Mouse (Mus musculus) brown adipose tissue, adult 24 weeks (tissue): ENCODE data around the gene Prss28. TPM values are rescaled to one million over a fixed set of nuclear protein-coding genes. Genes with fewer than 3 reads are reported as not detected.

Experiments
- H3K27ac ChIP-seq: fragments of 200-500 bp; replicated peaks from 2 replicates; pipeline ENCODE4 v1.5.1; 2012; ENCODE audit warnings: low read depth, mild to moderate bottlenecking, low read length
- H3K4me1 ChIP-seq: fragments of 200-500 bp; 2 replicates; pipeline ENCODE4 v1.6.1; 2012; ENCODE audit warnings: low read length, mixed read lengths; ENCODE audit not compliant: control insufficient read depth, insufficient read depth, insufficient read length
- H3K4me3 ChIP-seq: fragments of 200-500 bp; 2 replicates; pipeline ENCODE4 v1.5.1; 2012; ENCODE audit warnings: low read depth, mild to moderate bottlenecking, low read length, moderate library complexity; ENCODE audit not compliant: insufficient read depth
- polyA plus RNA-seq: library from polyadenylated mRNA; stranded (reverse); fragments of >200 nt; gene quantifications from 2 replicates; pipeline ENCODE4 v1.2.4, GENCODE M21; 2012; ENCODE audit not compliant: missing spikeins, insufficient read depth, insufficient read length

Gene Prss28
- polyA plus RNA-seq, 1 experiment, result not detected

DNA sequence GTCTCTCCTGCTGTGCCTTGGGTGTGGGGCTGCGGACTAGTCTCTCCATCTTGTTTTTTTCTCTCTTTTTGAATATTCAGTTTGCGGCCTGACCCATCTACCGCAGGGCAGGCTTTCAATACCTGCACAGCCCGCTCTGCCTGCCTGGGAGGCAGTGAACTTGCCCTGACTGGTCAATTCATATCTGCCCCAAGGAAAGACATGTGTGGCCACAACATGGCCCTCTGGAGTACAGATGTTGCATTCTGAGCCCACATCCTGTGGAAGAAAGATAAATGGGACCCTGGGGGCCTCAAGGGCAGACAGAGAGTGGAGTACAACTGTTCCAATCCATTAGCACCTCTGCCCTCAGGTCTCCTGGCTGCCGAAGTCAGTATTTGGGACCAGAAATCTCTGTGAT, 10.4 kb upstream of the Prss28 start, which contains the start of gene Prss34:
Gene Prss34 (plus strand): TSS at position 301 of the 400 bp plus-strand sequence.
- no peaks in the 10 kb centered on the region for H3K4me1 ChIP-seq
- H3K4me3 ChIP-seq, result no peak within 1 kb of the TSS
- H3K27ac ChIP-seq, result no peak within 1 kb of the TSS

- Histone ChIP-seq H3K4me3 (no peak within 1 kb of the TSS), H3K4me1 (no peaks in the 10 kb centered on the region), H3K27ac (no peak within 1 kb of the TSS)
Observed at GRCm38 (mm10) chr17:25318354-25318753, 9.9 kb downstream of the Prss28 start, which contains the start of gene Prss29. Prss29 (plus strand) TSS chr17:25318654.

DNA sequence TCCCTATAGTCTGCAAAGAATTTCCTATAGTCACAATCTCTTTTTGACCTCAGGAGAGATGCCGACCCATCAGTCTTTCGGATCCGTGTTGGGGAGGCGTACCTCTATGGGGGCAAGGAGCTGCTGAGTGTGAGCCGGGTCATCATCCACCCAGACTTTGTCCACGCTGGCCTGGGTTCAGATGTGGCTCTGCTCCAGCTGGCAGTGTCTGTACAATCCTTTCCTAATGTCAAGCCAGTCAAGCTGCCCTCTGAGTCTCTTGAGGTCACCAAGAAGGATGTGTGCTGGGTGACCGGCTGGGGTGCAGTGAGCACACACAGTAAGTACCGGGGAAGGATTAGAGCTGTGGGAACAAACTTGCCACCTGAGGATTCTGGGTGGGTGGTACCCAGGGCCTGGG, 12.4 kb downstream of the Prss28 start:
- no peaks in the 10 kb centered on the region for H3K4me1 ChIP-seq
- no peak overlapping the region for H3K27ac ChIP-seq
- no peak overlapping the region for H3K4me3 ChIP-seq

- Histone ChIP-seq H3K4me3 (no peak overlapping the region), H3K4me1 (no peaks in the 10 kb centered on the region), H3K27ac (no peak overlapping the region)
Observed at GRCm38 (mm10) chr17:25322930-25323329, 14.5 kb downstream of the Prss28 start.

DNA sequence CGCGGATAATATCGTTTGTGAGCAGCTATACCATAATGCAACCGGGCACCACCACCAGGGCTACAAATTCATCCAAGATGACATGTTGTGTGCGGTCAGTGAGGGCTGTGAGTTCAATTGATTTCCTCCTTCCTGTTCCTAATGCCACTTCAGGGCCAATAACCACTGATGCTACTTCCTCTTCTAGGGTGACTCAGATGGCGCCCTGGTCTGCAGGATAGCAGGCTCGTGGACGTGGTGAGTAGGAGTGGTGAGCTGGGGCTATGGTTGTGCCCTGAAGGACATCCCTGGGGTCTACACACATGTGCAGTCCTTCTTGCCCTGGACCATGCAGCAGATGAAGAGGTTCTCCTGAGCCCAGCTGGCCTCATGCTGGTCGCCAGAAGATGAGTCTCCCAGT, 23.9 kb downstream of the Prss28 start:
- H3K27ac ChIP-seq, result no peak overlapping the region

DNA sequence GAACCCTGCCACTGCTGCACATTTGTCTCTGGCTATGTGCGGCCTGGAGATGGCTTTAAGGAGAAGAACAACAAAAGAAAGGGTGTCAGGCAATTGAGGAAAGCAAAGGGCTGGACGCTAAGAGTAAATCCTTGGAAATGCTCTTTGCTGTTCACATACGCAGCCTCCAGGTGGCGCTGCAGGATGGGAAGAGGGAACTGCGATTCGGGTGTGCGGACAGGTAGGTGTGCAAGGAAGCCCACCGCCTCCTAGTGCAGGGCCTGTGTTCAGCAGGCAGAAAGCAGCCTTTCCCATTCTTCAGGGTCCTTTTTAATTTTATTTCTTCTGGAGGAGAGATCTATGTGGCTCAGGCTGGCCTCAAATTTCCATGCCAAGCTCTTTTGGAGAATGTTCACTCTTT, 25.5 kb downstream of the Prss28 start:
- H3K4me3 ChIP-seq, result no peak overlapping the region
- no peaks in the 10 kb centered on the region for H3K4me1 ChIP-seq
- H3K27ac ChIP-seq, result no peak overlapping the region

More for the DNA sequence above, 23.9 kb downstream of the Prss28 start:
- Histone ChIP-seq H3K4me3 (no peak overlapping the region), H3K4me1 (no peaks in the 10 kb centered on the region)

DNA sequence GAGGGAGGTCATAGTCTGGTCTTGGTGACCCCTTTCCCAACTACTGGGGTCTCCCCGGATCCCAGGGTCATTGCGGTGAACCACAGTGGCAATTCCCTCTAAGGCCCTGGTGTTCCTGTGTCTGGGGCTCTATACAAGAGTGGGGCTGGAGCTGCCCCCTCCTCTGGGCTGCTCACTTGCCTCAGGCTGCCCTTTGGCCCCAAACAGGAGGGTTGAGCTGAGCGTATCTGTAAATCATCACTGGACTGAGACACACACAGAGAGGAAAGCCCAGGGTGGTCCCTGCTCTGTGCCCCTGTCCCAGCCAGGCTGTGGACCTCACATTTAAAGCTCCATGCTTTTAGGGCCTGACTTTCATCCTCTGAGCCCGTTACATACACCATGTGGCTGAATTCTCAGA, 29.8 kb downstream of the Prss28 start:
- Histone ChIP-seq H3K4me1 (no peaks in the 10 kb centered on the region), H3K4me3 (no peak overlapping the region), H3K27ac (no peak overlapping the region)

- Histone ChIP-seq H3K4me1 (no peaks in the 10 kb centered on the region), H3K4me3 (no peak overlapping the region), H3K27ac (no peak overlapping the region)
Observed at GRCm38 (mm10) chr17:25340003-25340402, 31.6 kb downstream of the Prss28 start.

GRCm38 (mm10) chr17:25341490-25341889, 33.0 kb downstream of the Prss28 start:
- no peak overlapping the region for H3K4me3 ChIP-seq
- no peak overlapping the region for H3K27ac ChIP-seq
- H3K4me1 ChIP-seq, result no peaks in the 10 kb centered on the region

DNA sequence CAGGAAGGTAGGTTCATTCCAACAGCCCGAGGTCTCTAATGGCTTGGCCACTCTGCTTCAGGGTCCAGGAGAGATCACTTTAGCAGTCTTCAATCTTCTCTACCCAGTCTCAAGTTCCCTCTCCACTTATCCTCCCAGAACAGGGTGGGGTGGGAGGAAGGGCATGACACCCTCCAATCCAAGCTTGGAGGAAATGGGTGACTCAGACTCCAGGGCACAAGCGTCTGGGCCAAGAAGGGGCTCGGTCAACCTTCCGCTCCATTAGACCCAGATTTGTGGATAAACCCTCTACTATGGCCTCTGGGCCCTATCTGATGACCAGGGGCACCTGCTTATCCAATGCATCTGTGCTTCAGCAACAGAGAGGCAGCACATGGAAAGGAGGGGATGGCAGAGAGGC, 37.0 kb downstream of the Prss28 start, which contains the start of gene Tpsab1:
Gene Tpsab1 (minus strand): TSS at position 101 of the 400 bp plus-strand sequence.
- H3K27ac ChIP-seq, result no peak within 1 kb of the TSS
- no peaks in the 10 kb centered on the region for H3K4me1 ChIP-seq
- no peak within 1 kb of the TSS for H3K4me3 ChIP-seq

DNA sequence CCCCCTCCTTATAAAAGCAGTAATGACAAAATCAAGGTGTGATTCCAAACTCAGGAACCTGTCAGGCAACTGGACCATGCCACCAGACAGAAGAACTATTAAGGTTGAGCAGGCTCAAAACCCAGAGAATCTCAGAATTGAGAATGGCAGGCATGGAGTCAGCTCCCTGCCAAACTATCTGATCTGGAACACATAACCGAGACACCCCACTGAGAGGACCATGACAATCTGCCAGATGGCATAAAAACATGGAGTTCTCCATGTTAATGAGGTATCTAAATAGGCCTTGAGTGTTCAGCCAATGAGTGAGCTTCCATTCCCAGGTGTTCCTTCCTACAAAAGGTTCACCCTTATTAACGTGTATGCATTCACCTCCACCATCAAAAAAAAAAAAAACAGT, 52.8 kb downstream of the Prss28 start:
- H3K27ac ChIP-seq, result no peak overlapping the region
- no peaks in the 10 kb centered on the region for H3K4me1 ChIP-seq
- H3K4me3 ChIP-seq, result no peak overlapping the region

Other genes starting within 250 kb of the Prss28 start
- 13.1 and 22.6 TPM in 2 replicates for gene Tmem204, start 225.1 kb upstream of the Prss28 start, polyA plus RNA-seq
- gene Telo2, start 192.7 kb upstream of the Prss28 start, polyA plus RNA-seq, result 10.1 and 12.9 TPM in 2 replicates
- not detected in 2 replicates for gene Ptx4, start 187.9 kb upstream of the Prss28 start, polyA plus RNA-seq
- gene Clcn7, start 175.3 kb upstream of the Prss28 start, polyA plus RNA-seq, result 9.6 and 11.5 TPM in 2 replicates
- gene Ccdc154, start 146.2 kb upstream of the Prss28 start, polyA plus RNA-seq, result not detected in 2 replicates
- not detected in 2 replicates for gene Gm38655, start 133.2 kb upstream of the Prss28 start, polyA plus RNA-seq
- 27.3 and 36.9 TPM in 2 replicates for gene BC003965, start 124.1 kb upstream of the Prss28 start, polyA plus RNA-seq
- 2.5 and 4.3 TPM in 2 replicates for gene Unkl, start 120.2 kb upstream of the Prss28 start, polyA plus RNA-seq
- gene Gnptg, start 68.5 kb upstream of the Prss28 start, polyA plus RNA-seq, result 27.6 and 32.7 TPM in 2 replicates
- 9.9 and 13.1 TPM in 2 replicates for gene Tsr3, start 68.5 kb upstream of the Prss28 start, polyA plus RNA-seq
- 1.1 and 2.9 TPM in 2 replicates for gene Baiap3, start 52.3 kb upstream of the Prss28 start, polyA plus RNA-seq
- gene Ube2i, start 34.0 kb upstream of the Prss28 start, polyA plus RNA-seq, result 56.0 and 66.5 TPM in 2 replicates
- gene Prss34, start 10.3 kb upstream of the Prss28 start, polyA plus RNA-seq, result not detected in 2 replicates
- gene Prss29, start 10.0 kb downstream of the Prss28 start, polyA plus RNA-seq, result not detected in 2 replicates
- 0.63 TPM in 1 of 2 replicates, not detected in the other for gene Tpsab1, start 36.9 kb downstream of the Prss28 start, polyA plus RNA-seq
- 6.1 and 8.8 TPM in 2 replicates for gene Tpsb2, start 57.7 kb downstream of the Prss28 start, polyA plus RNA-seq
- 0.99 TPM in 1 of 2 replicates, not detected in the other for gene Tpsg1, start 60.6 kb downstream of the Prss28 start, polyA plus RNA-seq
- 1.3 TPM in 1 of 2 replicates, not detected in the other for gene Cacna1h, start 125.1 kb downstream of the Prss28 start, polyA plus RNA-seq
- gene Tekt4, start 146.0 kb downstream of the Prss28 start, polyA plus RNA-seq, result not detected in 2 replicates
- not detected in 2 replicates for gene Sstr5, start 188.6 kb downstream of the Prss28 start, polyA plus RNA-seq